Mouse (Mus musculus) cerebellum, postnatal 14 days (tissue): ENCODE data around the gene 1810062G17Rik.
A peak's percentile ranks its signal among the peaks of the same experiment; 100 is the strongest.

Source experiments
- DNase-seq, 2 experiments: peaks; one replicate each; pipeline ENCODE4 v3.0.0; 2021; ENCODE audit warnings: mixed read lengths in 2 of 2

Gene 1810062G17Rik

GRCm38 (mm10) chr3:36478776-36479175, 3.0 kb downstream of the 1810062G17Rik start:
- DNase-seq: no peak

- no peak for DNase-seq
Observed at GRCm38 (mm10) chr3:36480486-36480885, 4.7 kb downstream of the 1810062G17Rik start.

DNA sequence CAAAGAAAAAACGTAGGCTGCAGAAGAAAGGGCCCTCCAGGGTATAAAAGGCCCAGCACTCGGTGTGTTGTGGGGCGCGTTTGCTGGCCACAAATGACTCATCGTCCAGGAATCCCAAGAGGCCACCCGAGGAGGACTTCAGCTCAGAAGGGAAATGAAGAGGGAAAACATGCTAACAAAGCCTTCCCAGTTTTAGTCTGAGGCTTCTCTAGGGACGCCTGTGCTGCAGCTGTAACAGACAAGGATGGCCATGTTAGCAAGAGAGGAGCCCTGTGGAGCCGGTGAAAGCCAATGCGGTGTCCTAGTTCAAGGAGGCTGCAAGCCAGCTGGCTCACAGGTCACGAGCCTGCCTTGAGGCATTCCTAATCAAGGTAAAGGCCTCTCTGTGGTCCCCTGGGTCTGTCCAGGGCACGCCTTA, 6.0 kb downstream of the 1810062G17Rik start:
- DNase-seq: peak; percentile 44 to 53

- no peak for DNase-seq
Observed at GRCm38 (mm10) chr3:36482940-36483339, 7.2 kb downstream of the 1810062G17Rik start.

DNA sequence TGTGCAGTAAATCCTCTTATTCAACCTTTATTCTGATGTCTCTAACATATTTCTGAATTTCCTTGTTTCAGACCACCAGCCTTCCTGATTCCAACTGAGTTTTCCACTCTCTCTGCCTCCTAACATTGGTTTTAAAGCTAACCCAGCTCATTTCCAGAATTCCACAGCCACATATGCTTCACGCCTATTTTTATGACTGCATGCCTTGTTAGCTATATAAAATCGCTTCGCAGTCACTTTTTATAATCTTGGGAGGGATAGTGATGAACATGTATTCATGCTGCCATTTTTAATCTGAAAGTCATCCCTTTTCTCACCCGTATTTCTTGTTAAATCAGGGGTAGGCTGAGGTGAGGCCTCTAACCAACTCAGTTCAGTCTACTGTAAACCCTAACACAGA, 8.6 kb downstream of the 1810062G17Rik start:
- DNase-seq: no peak

GRCm38 (mm10) chr3:36486176-36486575, 10.4 kb downstream of the 1810062G17Rik start:
- no peak for DNase-seq

- no peak for DNase-seq
Observed at GRCm38 (mm10) chr3:36486881-36487280, 11.1 kb downstream of the 1810062G17Rik start.

- peak; percentile 44 to 56 for DNase-seq
Observed at GRCm38 (mm10) chr3:36488367-36488766, 12.6 kb downstream of the 1810062G17Rik start.

GRCm38 (mm10) chr3:36488899-36489589, 13.3 kb downstream of the 1810062G17Rik start:
- no peak for DNase-seq

GRCm38 (mm10) chr3:36489590-36489910, 13.8 kb downstream of the 1810062G17Rik start:
- no peak for DNase-seq

GRCm38 (mm10) chr3:36491535-36491934, 15.8 kb downstream of the 1810062G17Rik start:
- no peak for DNase-seq

GRCm38 (mm10) chr3:36492716-36493391, 17.1 kb downstream of the 1810062G17Rik start:
- no peak for DNase-seq

- DNase-seq: no peak
Observed at GRCm38 (mm10) chr3:36493641-36494283, 18.0 kb downstream of the 1810062G17Rik start.

DNA sequence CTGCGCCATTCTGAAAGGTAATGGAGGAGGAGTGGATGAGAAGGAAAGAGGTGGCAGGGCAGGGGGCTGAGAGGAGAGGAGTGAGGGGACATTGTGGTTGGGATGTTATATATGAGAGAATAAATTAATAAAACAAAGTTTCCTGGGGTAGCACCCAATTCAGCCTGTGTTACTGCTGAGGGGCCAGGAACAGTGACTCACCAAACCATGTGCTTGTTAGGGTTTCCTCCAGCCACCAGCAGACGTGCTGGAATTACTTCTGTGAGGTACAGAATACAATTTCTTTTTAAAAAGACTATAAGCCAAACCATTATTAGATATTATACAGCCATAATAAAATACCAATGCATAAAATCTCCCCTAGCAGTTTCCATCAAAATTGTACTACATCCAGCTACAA, 18.9 kb downstream of the 1810062G17Rik start:
- no peak for DNase-seq

- peak; percentile 92 to 96 for DNase-seq
Observed at GRCm38 (mm10) chr3:36495436-36495835, 19.7 kb downstream of the 1810062G17Rik start.

- no peak for DNase-seq
Observed at GRCm38 (mm10) chr3:36496273-36496672, 20.5 kb downstream of the 1810062G17Rik start.

GRCm38 (mm10) chr3:36496746-36497145, 21.0 kb downstream of the 1810062G17Rik start:
- DNase-seq: peak; percentile 74 to 80

DNA sequence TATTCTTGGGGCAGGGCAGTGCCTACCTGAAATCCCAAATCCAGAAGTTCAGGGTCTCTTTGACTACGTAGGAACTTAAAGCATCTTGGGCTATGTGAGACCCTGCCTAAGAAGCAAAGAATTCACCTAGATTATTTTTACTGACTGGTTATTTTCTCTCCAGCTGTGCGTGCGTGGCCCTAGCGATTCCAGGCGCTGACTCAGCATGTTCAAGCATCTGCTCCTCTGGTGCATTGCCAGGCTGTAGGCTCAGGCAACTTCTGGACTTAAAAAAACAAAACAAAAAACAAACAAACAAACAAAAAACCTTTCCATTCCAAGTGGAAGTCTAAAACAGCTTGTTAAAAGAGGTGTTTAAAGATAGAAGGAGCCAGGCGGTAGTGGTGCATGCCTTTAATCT, 22.5 kb downstream of the 1810062G17Rik start:
- DNase-seq: no peak

DNA sequence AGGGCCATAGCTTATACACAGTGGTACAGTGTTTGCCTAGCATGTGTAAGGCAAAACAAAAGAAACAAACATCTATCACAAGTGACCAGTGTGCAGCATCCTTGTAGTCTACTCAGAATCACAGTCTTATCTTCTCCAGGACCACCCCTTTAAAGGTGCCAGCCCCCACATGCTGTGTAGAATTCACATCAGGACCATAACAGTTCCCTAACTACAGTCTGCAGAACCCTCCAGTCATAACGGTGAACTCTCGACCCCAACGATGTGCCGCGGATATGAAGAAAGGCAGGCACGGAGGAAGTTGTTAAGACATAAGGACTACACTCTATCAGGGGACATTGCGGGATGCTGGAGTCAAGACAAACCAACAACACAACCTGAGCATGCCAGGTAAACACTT, 23.7 kb downstream of the 1810062G17Rik start:
- no peak for DNase-seq

- no peak for DNase-seq
Observed at GRCm38 (mm10) chr3:36500976-36501375, 25.2 kb downstream of the 1810062G17Rik start.

DNA sequence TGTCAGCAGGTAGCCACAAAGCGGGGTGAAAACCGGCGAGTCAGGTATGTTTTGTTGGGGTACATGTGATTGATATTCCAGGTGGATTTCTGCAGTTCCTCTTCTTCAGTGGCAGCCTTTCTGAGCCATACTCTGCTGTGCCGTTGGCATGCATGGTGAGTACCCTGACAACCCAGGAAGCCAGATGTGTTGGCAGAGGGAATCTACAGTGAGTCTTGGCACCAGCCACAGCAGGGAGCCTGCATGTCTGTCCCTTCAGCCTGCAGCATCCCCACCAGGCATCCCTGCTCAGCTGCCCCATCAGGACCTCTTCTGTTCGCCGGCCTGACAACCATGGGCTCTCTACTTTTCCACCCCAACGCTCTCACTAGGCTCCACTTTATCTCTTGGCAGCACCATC, 25.8 kb downstream of the 1810062G17Rik start:
- DNase-seq: no peak

GRCm38 (mm10) chr3:36505306-36505705, 29.6 kb downstream of the 1810062G17Rik start:
- no peak for DNase-seq

- DNase-seq: no peak
Observed at GRCm38 (mm10) chr3:36505809-36506735, 30.3 kb downstream of the 1810062G17Rik start.
